Mouse (Mus musculus) thymus, adult 2 months (tissue): ENCODE measurements around the gene Chac1. TPM values are rescaled to one million over a fixed set of nuclear protein-coding genes. Genes with fewer than 3 reads are reported as not detected.

Source experiments
- DNase-seq: peaks from one replicate; pipeline ENCODE4 v3.0.0; 2021
- H3K27ac ChIP-seq: fragments of 200-500 bp; 2 replicates; pipeline ENCODE4 v1.5.1; 2012; ENCODE audit warnings: low read length, control low read depth; ENCODE audit not compliant: control insufficient read depth, insufficient read depth
- H3K27me3 ChIP-seq: fragments of 200-500 bp; 2 replicates; pipeline ENCODE4 v1.6.1; 2012; ENCODE audit warnings: mild to moderate bottlenecking, low read length, moderate library complexity, mixed read lengths; ENCODE audit not compliant: control insufficient read depth, insufficient read depth
- H3K36me3 ChIP-seq: fragments of 200-500 bp; 2 replicates; pipeline ENCODE4 v1.6.1; 2012; ENCODE audit warnings: mild to moderate bottlenecking, low read length, moderate library complexity; ENCODE audit not compliant: control insufficient read depth, insufficient read depth
- H3K4me1 ChIP-seq: fragments of 200-500 bp; replicated peaks from 2 replicates; pipeline ENCODE4 v1.6.1; 2012; ENCODE audit warnings: low read length; ENCODE audit not compliant: control insufficient read depth, insufficient read depth
- H3K4me3 ChIP-seq: fragments of 200-500 bp; 2 replicates; pipeline ENCODE4 v1.5.1; 2012; ENCODE audit warnings: mild to moderate bottlenecking, low read length, control low read depth, moderate library complexity; ENCODE audit not compliant: control insufficient read depth, insufficient read depth
- CTCF ChIP-seq: fragments of 200-500 bp; IDR thresholded peaks from 2 replicates; pipeline ENCODE4 v1.5.1; 2012; ENCODE audit warnings: mild to moderate bottlenecking, control low read depth, low read length, moderate library complexity, borderline replicate concordance; ENCODE audit not compliant: control insufficient read depth, poor library complexity, insufficient read depth; ENCODE audit errors: extremely low read depth
- POLR2A ChIP-seq: fragments of 200-500 bp; IDR thresholded peaks from 2 replicates; pipeline ENCODE4 v1.6.1; 2012; ENCODE audit warnings: mild to moderate bottlenecking, low read length, control low read depth, moderate library complexity; ENCODE audit not compliant: control insufficient read depth, poor library complexity, insufficient read depth; ENCODE audit errors: extremely low read depth
- WGBS: fragments of 180-500 bp; shearing (Covaris S2); methylation state at CpG from one replicate; pipeline ENCODE4 v1.1.7; 2018; 5-methylcytosine and 5-hydroxymethylcytosine counted together
- polyA plus RNA-seq: library from polyadenylated mRNA; depleted of rRNA; stranded (reverse); fragments of >200 nt; gene quantifications from 2 replicates; pipeline ENCODE4 v1.2.3, GENCODE M21; 2012

Chac1 gene
- polyA plus RNA-seq, 1 experiment = 1.1 TPM

DNA sequence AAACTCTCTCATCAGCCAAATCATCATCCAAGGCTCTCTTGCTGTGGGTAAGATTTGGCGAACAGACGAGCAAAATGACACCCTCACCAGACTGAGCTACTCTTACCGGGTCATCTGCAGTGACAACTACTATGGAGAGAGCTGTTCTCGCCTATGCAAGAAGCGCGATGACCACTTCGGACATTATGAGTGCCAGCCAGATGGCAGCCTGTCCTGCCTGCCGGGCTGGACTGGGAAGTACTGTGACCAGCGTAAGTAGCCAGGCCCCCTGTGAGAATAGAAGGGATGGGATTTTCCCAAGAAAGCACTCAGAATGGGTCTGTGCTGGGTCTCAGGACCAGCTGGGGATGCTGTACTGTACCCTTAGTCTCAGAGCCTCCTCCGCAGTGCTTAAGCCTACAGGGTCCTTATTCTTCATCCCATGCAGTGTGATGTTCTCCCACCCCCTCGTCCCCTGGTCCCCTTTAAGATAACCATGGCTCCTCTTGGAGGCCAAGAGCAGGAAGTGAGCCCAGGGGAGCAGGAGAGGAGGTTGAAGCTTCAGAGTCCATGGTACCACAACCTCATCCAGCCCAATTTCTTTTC, 23.0 kb upstream of the Chac1 start:
- Histone ChIP-seq H3K4me3 (no peak overlapping the region), H3K4me1 (peaks cover 22% of the 10 kb centered on the region), H3K36me3 (no peaks in the 10 kb centered on the region), H3K27me3 (peaks cover 10% of the 10 kb centered on the region; the same call in 1 of the 2 replicates), H3K27ac (no peak overlapping the region)
- 80% methylated on average over 11 of the region's 11 CpGs for WGBS
- TF ChIP-seq CTCF = no peak
- TF ChIP-seq POLR2A = no peak
- no peak for DNase-seq

DNA sequence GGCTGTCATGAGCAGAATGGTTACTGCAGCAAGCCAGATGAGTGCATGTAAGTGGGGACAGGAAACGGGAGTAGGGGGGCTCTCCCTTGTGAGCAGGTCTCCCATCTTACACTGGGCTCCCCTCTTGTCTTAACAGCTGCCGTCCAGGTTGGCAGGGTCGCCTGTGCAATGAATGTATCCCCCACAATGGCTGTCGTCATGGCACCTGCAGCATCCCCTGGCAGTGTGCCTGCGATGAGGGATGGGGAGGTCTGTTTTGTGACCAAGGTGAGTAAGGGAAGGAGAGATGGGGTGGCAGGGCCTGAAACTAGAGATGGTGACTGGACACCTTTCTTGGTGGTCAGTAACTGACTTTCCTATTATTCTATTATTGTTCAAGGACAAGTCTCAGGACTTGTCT, 22.5 kb upstream of the Chac1 start:
- WGBS = 79% methylated on average over 5 of the region's 5 CpGs
- TF ChIP-seq CTCF (no peak), POLR2A (no peak)
- H3K4me3 ChIP-seq = no peak overlapping the region
- H3K36me3 ChIP-seq = no peaks in the 10 kb centered on the region
- H3K4me1 ChIP-seq = peaks cover 22% of the 10 kb centered on the region
- H3K27me3 ChIP-seq = peaks cover 10% of the 10 kb centered on the region; the same call in 1 of the 2 replicates
- no peak for DNase-seq
- no peak overlapping the region for H3K27ac ChIP-seq

DNA sequence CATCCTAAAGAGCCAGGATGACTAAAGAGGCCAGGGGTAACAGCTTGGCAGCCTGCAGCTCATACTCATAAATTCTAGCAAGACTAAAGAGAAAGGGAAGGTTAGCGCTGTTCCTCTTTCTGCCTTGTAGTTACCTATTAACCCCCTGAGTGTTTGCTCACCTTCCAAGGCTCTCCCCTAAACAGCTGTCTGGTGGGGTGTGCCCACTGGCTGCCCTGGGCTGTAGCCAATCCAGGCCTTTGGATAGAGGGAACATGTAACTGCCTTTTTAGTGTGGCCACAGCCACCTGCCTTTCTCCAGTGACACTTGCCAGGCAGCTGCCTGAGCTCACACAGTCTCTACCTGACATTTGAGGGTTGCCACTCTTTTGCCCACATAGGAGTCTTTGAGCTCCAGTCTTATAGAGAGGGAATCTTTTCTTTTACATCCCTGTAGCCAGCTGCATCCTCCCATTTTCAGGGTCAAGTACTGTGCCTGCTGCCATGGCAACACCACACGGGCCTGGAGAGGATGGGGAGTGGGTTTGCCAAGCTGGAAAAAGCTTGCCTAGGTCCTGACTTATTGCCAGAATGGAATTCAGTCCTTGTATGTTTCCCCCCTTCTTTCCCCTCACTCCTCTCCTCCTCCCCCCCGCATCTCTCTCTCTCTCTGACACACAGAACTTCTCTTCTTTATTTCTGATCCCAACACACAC, 21.8 kb upstream of the Chac1 start:
- Histone ChIP-seq H3K27ac (no peak overlapping the region), H3K36me3 (no peaks in the 10 kb centered on the region), H3K4me3 (no peak overlapping the region), H3K27me3 (peaks cover 10% of the 10 kb centered on the region; the same call in 1 of the 2 replicates), H3K4me1 (peaks cover 20% of the 10 kb centered on the region)
- WGBS = 68% methylated on average over 3 of the region's 3 CpGs
- TF ChIP-seq POLR2A = no peak
- TF ChIP-seq CTCF = no peak
- DNase-seq = no peak

DNA sequence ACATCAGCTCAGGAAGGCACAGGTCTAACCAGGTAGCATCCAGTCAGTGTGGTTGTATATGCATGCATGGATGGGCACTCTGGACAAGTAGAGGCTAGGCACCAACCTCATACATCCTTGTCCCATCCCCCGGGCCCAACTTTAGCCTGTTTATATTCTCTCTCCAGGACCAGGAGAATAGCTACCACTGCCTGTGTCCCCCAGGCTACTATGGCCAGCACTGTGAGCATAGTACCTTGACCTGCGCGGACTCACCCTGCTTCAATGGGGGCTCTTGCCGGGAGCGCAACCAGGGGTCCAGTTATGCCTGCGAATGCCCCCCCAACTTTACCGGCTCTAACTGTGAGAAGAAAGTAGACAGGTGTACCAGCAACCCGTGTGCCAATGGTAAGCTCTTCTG, 20.2 kb upstream of the Chac1 start:
- DNase-seq = no peak
- Histone ChIP-seq H3K27ac (no peak overlapping the region), H3K36me3 (no peaks in the 10 kb centered on the region), H3K27me3 (peaks cover 8% of the 10 kb centered on the region; the same call in 1 of the 2 replicates), H3K4me1 (peaks cover 15% of the 10 kb centered on the region), H3K4me3 (no peak overlapping the region)
- TF ChIP-seq POLR2A = no peak
- no peak for TF ChIP-seq CTCF
- WGBS = 95% methylated on average over 8 of the region's 8 CpGs

DNA sequence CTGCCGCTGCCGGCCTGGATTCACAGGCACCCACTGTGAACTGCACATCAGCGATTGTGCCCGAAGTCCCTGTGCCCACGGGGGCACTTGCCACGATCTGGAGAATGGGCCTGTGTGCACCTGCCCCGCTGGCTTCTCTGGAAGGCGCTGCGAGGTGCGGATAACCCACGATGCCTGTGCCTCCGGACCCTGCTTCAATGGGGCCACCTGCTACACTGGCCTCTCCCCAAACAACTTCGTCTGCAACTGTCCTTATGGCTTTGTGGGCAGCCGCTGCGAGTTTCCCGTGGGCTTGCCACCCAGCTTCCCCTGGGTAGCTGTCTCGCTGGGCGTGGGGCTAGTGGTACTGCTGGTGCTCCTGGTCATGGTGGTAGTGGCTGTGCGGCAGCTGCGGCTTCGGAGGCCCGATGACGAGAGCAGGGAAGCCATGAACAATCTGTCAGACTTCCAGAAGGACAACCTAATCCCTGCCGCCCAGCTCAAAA, 18.8 kb upstream of the Chac1 start:
- no peak overlapping the region for H3K4me3 ChIP-seq
- no peaks in the 10 kb centered on the region for H3K27me3 ChIP-seq
- TF ChIP-seq CTCF (no peak), POLR2A (no peak)
- WGBS = 79% methylated on average over 24 of the region's 24 CpGs
- H3K27ac ChIP-seq = no peak overlapping the region
- no peak for DNase-seq
- peaks cover 18% of the 10 kb centered on the region for H3K4me1 ChIP-seq
- no peaks in the 10 kb centered on the region for H3K36me3 ChIP-seq

DNA sequence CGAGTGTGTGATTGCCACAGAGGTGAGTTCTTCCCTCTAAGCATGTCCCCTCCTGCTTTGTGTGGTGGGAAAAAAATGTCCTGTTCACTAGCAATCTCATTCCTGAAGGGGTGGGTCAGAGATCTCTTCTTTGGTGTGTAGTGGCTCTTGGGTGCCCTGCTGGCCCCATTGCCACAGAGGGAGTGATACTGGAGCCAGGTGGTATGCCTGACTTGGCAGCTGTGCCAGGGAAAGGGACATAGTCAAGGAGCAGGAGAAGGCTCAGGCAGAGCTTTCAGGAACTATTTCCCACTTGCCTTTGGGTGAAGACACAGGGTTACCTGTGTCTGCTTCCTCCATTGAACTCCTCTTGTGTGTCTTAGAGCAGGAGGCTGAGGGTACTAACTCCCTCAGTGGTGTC, 16.9 kb upstream of the Chac1 start:
- peaks cover 26% of the 10 kb centered on the region for H3K4me1 ChIP-seq
- no peak overlapping the region for H3K27ac ChIP-seq
- no peak for TF ChIP-seq CTCF
- TF ChIP-seq POLR2A = no peak
- 93% methylated on average over 1 of the region's 1 CpGs for WGBS
- DNase-seq = no peak
- no peaks in the 10 kb centered on the region for H3K27me3 ChIP-seq
- H3K36me3 ChIP-seq = no peaks in the 10 kb centered on the region
- no peak overlapping the region for H3K4me3 ChIP-seq
